Mouse (Mus musculus) ES-Bruce4 (cell line): ENCODE results near the gene Arhgef16.

ENCODE experiments used
- CTCF ChIP-seq: IDR thresholded peaks from one replicate; pipeline ENCODE4 v1.8.1; 2011; ENCODE audit warnings: low read depth, low read length
- EP300 ChIP-seq: IDR thresholded peaks from 2 replicates; pipeline ENCODE4 v1.6.1; 2011; ENCODE audit warnings: low read depth, low read length; ENCODE audit not compliant: insufficient read depth
- POLR2A ChIP-seq: IDR thresholded peaks from one replicate; pipeline ENCODE4 v1.8.1; 2011; ENCODE audit warnings: low read length; ENCODE audit not compliant: insufficient read depth

GRCm38 (mm10) chr4:154267511-154267910, 34.0 kb downstream of the Arhgef16 start:
- no peak for TF ChIP-seq POLR2A
- no peak for TF ChIP-seq EP300
- TF ChIP-seq CTCF: no peak
